Mouse (Mus musculus) frontal cortex, postnatal 10 days (tissue): ENCODE results near the gene Map3k14.

Source experiments
- DNase-seq, 2 experiments: peaks; one replicate each; pipeline ENCODE4 v3.0.0; 2022; ENCODE audit warnings: low spot score in 2 of 2, mixed read lengths in 1 of 2

Gene Map3k14

GRCm38 (mm10) chr11:103175688-103176442 lies 91.4 kb downstream of the Map3k14 start:
- no peak for DNase-seq

- DNase-seq, result no peak
Measured at GRCm38 (mm10) chr11:103174891-103175391, 92.3 kb downstream of the Map3k14 start.

- DNase-seq, result no peak
Measured at GRCm38 (mm10) chr11:103174411-103174832, 92.8 kb downstream of the Map3k14 start.

- DNase-seq, result no peak
Measured at GRCm38 (mm10) chr11:103173771-103174344, 93.4 kb downstream of the Map3k14 start.

GRCm38 (mm10) chr11:103173041-103173770 lies 94.1 kb downstream of the Map3k14 start:
- no peak for DNase-seq

GRCm38 (mm10) chr11:103172392-103173040 lies 94.8 kb downstream of the Map3k14 start:
- no peak for DNase-seq

- DNase-seq, result no peak
Measured at GRCm38 (mm10) chr11:103171703-103172391, 95.4 kb downstream of the Map3k14 start.

GRCm38 (mm10) chr11:103171286-103171620 lies 96.0 kb downstream of the Map3k14 start:
- no peak for DNase-seq

GRCm38 (mm10) chr11:103170494-103171285 lies 96.6 kb downstream of the Map3k14 start, which contains the start of gene Fmnl1:
Gene Fmnl1, plus strand, starts transcription at chr11:103171107.
- peak in 1 of 2 experiments; percentile 59 for DNase-seq

- no peak for DNase-seq
Measured at GRCm38 (mm10) chr11:103170111-103170493, 97.2 kb downstream of the Map3k14 start.
